Mouse (Mus musculus) intestine, postnatal 0 days (tissue): Measurements from ENCODE around the gene Csf3r. TPM values are rescaled to one million over a fixed set of nuclear protein-coding genes. Genes with fewer than 3 reads are reported as not detected.

Experiments
- ATAC-seq: fragments of 200-750 bp; cut with Nextera tagmentation; 2 replicates; pipeline ENCODE4 v1.8.0; 2017; ENCODE audit warnings: mild to moderate bottlenecking, moderate TSS enrichment, moderate library complexity
- H3K27ac ChIP-seq: fragments of 300-500 bp; sonication (generic); 2 replicates; pipeline ENCODE4 v1.5.1; 2014; ENCODE audit warnings: mild to moderate bottlenecking, low read depth, low read length, moderate library complexity
- H3K27me3 ChIP-seq: fragments of 300-500 bp; sonication (generic); replicated peaks from 2 replicates; pipeline ENCODE4 v1.6.1; 2014; ENCODE audit warnings: low read length, mixed read lengths; ENCODE audit not compliant: control insufficient read depth, insufficient read depth
- H3K36me3 ChIP-seq: fragments of 300-500 bp; sonication (generic); 2 replicates; pipeline ENCODE4 v1.6.1; 2014; ENCODE audit warnings: mild to moderate bottlenecking, moderate library complexity; ENCODE audit not compliant: control insufficient read depth, insufficient read depth
- H3K4me1 ChIP-seq: fragments of 300-500 bp; sonication (generic); replicated peaks from 2 replicates; pipeline ENCODE4 v1.6.1; 2014; ENCODE audit warnings: antibody characterized with exemption, low read length, mixed read lengths; ENCODE audit not compliant: control insufficient read depth, insufficient read depth
- H3K4me2 ChIP-seq: fragments of 300-500 bp; sonication (generic); replicated peaks from 2 replicates; pipeline ENCODE4 v1.6.1; 2014; ENCODE audit warnings: low read depth, mild to moderate bottlenecking, moderate library complexity
- H3K4me3 ChIP-seq: fragments of 300-500 bp; sonication (generic); 2 replicates; pipeline ENCODE4 v1.5.1; 2014; ENCODE audit warnings: low read depth, low read length
- H3K9ac ChIP-seq: fragments of 300-500 bp; sonication (generic); 2 replicates; pipeline ENCODE4 v1.6.1; 2014; ENCODE audit warnings: mild to moderate bottlenecking, low read depth, low read length
- H3K9me3 ChIP-seq: fragments of 300-500 bp; sonication (generic); 2 replicates; pipeline ENCODE4 v1.6.1; 2016; ENCODE audit warnings: mixed run types; ENCODE audit not compliant: control insufficient read depth
- CTCF ChIP-seq: sonication (generic); IDR thresholded peaks from 2 replicates; pipeline ENCODE4 v1.5.1; 2016; ENCODE audit warnings: low read depth, mild to moderate bottlenecking, control low read depth, antibody characterized with exemption, moderate library complexity
- WGBS: fragments of 180-500 bp; shearing (Covaris S2); extraction: QIAGEN DNeasy Blood & Tissue Kit; methylation state at CpG from one replicate; pipeline ENCODE4 v1.1.7; 2014; 5-methylcytosine and 5-hydroxymethylcytosine counted together
- polyA plus RNA-seq: library from polyadenylated mRNA; unstranded; fragments of >200 nt; fragmentation: Nextera tagmentation; extraction: Ambion mirVana; gene quantifications from 2 replicates; pipeline ENCODE4 v1.2.1, GENCODE M21; 2015

The Csf3r gene
- polyA plus RNA-seq, 1 experiment from 2014 or later, result 0.40 TPM

DNA sequence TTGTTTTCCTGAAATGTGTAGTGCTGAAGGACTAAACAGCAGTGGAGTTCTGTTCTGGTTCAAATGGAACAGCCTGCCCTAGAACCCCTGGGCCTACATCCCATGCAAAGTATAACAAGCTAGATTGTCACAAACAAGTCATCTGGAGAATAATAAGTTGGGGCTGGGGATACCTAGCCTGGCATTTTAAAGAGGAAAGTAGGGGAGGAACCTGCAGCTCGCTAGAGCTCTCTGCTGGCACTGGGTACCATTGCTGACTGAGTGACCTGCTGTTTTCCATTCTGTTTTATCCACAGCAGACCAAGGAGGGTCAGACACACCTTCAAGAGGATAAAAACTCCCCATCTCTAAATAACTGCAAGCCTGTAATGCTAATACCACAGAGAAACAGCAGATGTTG, 38.5 kb downstream of the Csf3r start:
- Histone ChIP-seq H3K9me3 (no peaks in the 10 kb centered on the region), H3K27ac (no peak overlapping the region), H3K4me1 (no peaks in the 10 kb centered on the region), H3K4me2 (no peak overlapping the region), H3K4me3 (no peak overlapping the region), H3K9ac (no peak overlapping the region), H3K36me3 (no peaks in the 10 kb centered on the region), H3K27me3 (no peaks in the 10 kb centered on the region)
- no peak for TF ChIP-seq CTCF
- 80% methylated on average over 1 of the region's 1 CpGs for WGBS
- ATAC-seq, result no peak

DNA sequence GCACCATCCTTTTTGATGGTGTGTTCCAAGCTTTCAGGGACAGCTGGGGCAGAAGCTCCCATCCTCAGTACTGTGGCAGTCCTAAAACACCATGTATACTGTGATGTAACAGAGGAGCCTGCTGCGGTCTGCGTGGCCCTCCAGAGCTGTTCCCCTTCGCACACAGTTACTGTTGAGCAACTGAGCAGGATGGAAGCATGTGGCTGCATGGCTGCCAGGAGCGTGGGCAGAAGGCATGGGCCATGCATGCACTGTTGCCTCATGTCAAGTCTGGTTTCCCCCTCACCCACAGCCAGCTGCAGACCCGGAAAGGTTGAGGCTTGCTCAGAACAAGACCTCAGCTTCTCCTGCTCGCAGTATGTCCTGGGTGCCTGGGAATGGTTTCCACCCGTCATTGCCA, 40.9 kb downstream of the Csf3r start:
- no peaks in the 10 kb centered on the region for H3K4me1 ChIP-seq
- no peaks in the 10 kb centered on the region for H3K9me3 ChIP-seq
- H3K27me3 ChIP-seq, result no peaks in the 10 kb centered on the region
- no peak overlapping the region for H3K27ac ChIP-seq
- no peak overlapping the region for H3K9ac ChIP-seq
- H3K36me3 ChIP-seq, result no peaks in the 10 kb centered on the region
- TF ChIP-seq CTCF, result no peak
- ATAC-seq, result no peak
- no peak overlapping the region for H3K4me2 ChIP-seq
- no peak overlapping the region for H3K4me3 ChIP-seq
- WGBS, result 86% methylated on average over 7 of the region's 7 CpGs

DNA sequence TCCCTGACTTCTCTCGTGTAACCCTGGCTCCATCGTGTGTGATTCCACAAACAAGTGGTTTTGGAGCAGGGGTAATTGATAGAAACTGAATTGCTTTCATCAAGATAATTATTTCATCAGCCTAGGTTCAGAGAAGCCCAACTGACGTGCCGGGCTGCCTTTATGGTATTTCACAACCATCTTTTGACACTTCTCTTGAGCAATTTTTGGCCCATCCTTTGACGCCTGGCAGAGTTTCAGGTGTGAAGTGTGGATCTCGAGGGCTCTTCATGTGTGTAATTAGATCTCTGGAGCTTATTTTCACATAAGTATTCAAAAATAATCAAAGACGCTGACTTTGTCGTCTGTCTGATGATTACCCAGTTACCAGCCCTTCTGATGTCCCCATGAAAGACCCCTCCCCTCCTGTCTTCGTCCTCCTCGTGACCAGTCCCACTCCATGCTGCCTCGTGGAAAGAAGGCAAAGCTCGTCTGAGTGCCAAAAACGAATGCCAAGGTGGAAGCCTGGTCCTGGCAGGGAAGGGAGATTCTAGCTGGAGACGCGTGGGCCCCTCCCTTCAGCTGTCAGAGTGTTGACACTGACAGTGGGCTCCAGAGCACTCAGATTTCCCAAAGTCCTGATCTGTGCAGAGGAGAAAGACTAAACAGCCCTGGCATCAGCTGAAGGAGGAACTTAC, 43.2 kb downstream of the Csf3r start:
- Histone ChIP-seq H3K36me3 (no peaks in the 10 kb centered on the region), H3K9ac (no peak overlapping the region), H3K4me2 (no peak overlapping the region), H3K4me3 (no peak overlapping the region), H3K9me3 (no peaks in the 10 kb centered on the region), H3K4me1 (no peaks in the 10 kb centered on the region), H3K27ac (no peak overlapping the region), H3K27me3 (no peaks in the 10 kb centered on the region)
- 69% methylated on average over 15 of the region's 15 CpGs for WGBS
- no peak for TF ChIP-seq CTCF
- no peak for ATAC-seq

DNA sequence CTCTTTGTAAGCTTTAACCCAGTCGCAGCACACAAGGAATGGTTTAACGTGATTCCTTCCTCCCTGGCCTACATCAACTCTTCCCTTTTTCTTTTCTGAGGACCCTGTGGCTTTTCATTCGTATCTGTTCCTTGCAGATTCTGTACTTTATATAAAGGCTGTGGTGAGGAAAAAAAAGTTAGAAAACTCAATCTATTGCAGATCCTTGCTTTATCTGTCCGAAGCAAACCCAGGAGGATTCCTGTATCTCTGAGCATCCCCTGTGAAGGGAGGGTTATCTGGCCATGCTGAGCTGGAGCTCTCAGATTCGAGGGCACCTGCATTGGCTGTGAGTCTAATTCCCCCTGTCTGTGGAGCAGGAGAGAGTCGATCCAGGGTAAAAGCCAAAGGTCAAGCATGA, 44.5 kb downstream of the Csf3r start:
- Histone ChIP-seq H3K9me3 (no peaks in the 10 kb centered on the region), H3K9ac (no peak overlapping the region), H3K27ac (no peak overlapping the region), H3K36me3 (no peaks in the 10 kb centered on the region), H3K27me3 (no peaks in the 10 kb centered on the region), H3K4me1 (no peaks in the 10 kb centered on the region), H3K4me3 (no peak overlapping the region), H3K4me2 (no peak overlapping the region)
- TF ChIP-seq CTCF, result no peak
- no peak for ATAC-seq
- 82% methylated on average over 6 of the region's 6 CpGs for WGBS

DNA sequence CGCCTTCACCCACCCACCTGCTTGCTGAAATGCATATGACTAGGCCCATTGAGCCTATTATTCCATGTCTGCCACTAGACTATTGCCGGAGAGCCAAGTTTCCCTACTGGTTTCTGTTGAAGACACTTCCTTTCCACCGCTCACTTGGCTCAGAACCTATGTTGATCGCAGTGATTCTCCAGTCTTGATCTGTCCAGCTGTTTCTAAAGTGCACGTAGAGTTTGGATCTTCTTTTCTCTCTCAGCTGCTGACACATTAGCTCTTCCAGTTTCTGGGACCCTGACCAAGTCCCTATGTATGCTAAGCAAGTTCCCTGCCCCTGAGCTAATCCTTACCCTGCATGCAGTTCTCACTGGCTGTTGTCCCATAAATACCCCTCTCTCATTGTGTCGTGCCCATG, 53.5 kb downstream of the Csf3r start:
- Histone ChIP-seq H3K9ac (no peak overlapping the region), H3K4me2 (no peak overlapping the region), H3K4me1 (no peaks in the 10 kb centered on the region), H3K36me3 (no peaks in the 10 kb centered on the region), H3K27me3 (no peaks in the 10 kb centered on the region), H3K4me3 (no peak overlapping the region), H3K27ac (no peak overlapping the region), H3K9me3 (0 out of 2 replicates have a peak, but pooled peaks cover 2% of the 10 kb centered on the region)
- 66% methylated on average over 6 of the region's 6 CpGs for WGBS
- ATAC-seq, result no peak
- no peak for TF ChIP-seq CTCF

DNA sequence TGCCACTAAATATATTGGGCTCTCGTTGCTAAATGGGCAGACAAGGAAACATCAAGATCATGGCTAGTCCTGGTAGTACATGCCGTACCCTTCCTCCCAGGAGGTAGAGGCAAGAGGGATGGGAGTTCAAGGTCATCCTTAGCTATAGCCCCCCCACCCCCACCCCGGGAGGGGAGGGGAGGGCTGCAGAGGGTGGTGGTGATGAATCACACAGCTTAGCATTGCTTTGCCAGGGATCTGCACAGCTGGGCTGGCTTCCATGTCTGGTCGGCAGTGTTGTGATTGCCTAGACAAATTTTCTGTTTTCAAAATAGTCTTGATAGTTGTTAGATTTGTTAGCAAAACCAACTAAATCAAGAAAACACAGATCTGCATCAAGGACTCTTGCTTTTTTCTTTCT, 54.9 kb downstream of the Csf3r start:
- no peaks in the 10 kb centered on the region for H3K4me1 ChIP-seq
- H3K4me2 ChIP-seq, result no peak overlapping the region
- H3K4me3 ChIP-seq, result no peak overlapping the region
- ATAC-seq, result no peak
- no peak for TF ChIP-seq CTCF
- no peaks in the 10 kb centered on the region for H3K36me3 ChIP-seq
- no peaks in the 10 kb centered on the region for H3K27me3 ChIP-seq
- H3K9me3 ChIP-seq, result 0 out of 2 replicates have a peak, but pooled peaks cover 2% of the 10 kb centered on the region
- no peak overlapping the region for H3K27ac ChIP-seq
- 72% methylated on average over 4 of the region's 4 CpGs for WGBS
- H3K9ac ChIP-seq, result no peak overlapping the region
